Mouse (Mus musculus): ENCODE measurements around the gene Csmd2. TPM values are rescaled to one million over a fixed set of nuclear protein-coding genes. Genes with fewer than 3 reads are reported as not detected.

Csmd2 gene
- total RNA-seq, 1 experiment = 0.80 TPM

DNA sequence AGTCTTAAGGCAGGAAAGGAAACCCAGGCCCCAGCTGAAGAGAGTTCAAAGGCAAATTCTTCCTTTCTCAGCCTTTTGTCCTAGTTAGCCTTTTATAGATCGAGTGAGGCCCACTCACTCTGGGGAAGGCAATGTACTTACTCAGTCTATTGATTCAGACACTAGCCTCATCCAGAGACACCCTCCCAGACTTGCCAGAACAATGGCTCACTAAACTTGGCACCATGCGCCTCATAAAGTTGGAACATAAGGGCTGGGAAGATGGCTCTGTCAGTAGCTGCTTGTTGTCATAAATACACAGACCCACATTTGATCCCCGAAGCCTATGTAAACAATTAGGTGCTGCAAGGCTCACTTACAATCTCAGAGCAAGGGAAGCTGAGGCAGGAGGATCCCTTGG is 104.3 kb downstream of the Csmd2 start:
- no peak for DNase-seq (ENCODE audit: low read depth, low spot score)
- in situ Hi-C loops (cut with MboI; ENCODE audit: low sequenced_read_pairs in 2 of 2, unreplicated experiment in 2 of 2) = no loop called here
- Histone ChIP-seq H3K4me1 (ENCODE audit: control insufficient read depth in 2 of 2, insufficient read depth in 2 of 2, low read length in 2 of 2, poor library complexity in 1 of 2) (no peaks in the 10 kb centered on the region), H3K4me3 (ENCODE audit: insufficient read depth in 1 of 2, low read depth in 1 of 2, low read length in 2 of 2, poor library complexity in 1 of 2, severe bottlenecking in 1 of 2) (no peak overlapping the region), H3K9me3 (ENCODE audit: control insufficient read depth, insufficient read depth, low read depth, low read length) (no peaks in the 10 kb centered on the region), H3K27ac (ENCODE audit: insufficient read depth, low read depth, low read length, poor library complexity, severe bottlenecking) (no peak overlapping the region), H3K36me3 (ENCODE audit: control insufficient read depth, insufficient read depth, low read length, poor library complexity, severe bottlenecking) (no peaks in the 10 kb centered on the region), H3K9ac (ENCODE audit: insufficient read depth, low read depth, low read length, poor library complexity, severe bottlenecking) (no peak overlapping the region)
- no peak for TF ChIP-seq CHD2 (IDR thresholded peaks at IDR 0.05; ENCODE audit: low read depth, low read length)
- TF ChIP-seq ZC3H11A (IDR thresholded peaks at IDR 0.05; ENCODE audit: borderline replicate concordance, low read depth, low read length) = no peak
- no peak for TF ChIP-seq MAFK (IDR thresholded peaks at IDR 0.05; ENCODE audit: insufficient read depth, low read depth, low read length)
- no peak for TF ChIP-seq HCFC1 (IDR thresholded peaks at IDR 0.05; ENCODE audit: borderline replicate concordance, insufficient read depth, low read length)
- no peak for TF ChIP-seq ZNF384 (IDR thresholded peaks at IDR 0.05; ENCODE audit: low read depth, low read length)

DNA sequence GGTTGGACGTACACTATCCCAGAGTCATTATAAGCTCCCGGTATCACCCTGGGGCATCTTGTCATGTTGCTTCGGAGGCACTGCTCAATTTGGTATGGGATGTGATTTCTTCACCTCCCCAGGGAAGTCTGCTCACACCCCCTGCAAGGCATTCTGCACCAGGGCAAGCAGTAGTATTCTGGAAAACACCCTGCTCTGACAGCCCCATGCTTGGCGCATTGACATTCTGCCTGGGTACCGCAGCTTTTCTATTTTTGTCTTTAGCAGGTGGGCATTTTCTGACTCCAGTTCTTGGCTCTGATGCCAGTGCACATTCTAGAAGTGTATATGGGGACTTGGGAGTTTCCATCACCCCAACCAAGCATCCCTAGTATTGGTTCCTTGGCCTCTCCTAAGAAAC is 111.9 kb downstream of the Csmd2 start:
- H3K9ac ChIP-seq (ENCODE audit: insufficient read depth, low read depth, low read length, poor library complexity, severe bottlenecking) = no peak overlapping the region
- H3K27ac ChIP-seq (ENCODE audit: insufficient read depth, low read depth, low read length, poor library complexity, severe bottlenecking) = no peak overlapping the region
- no peaks in the 10 kb centered on the region for H3K9me3 ChIP-seq (ENCODE audit: control insufficient read depth, insufficient read depth, low read depth, low read length)
- no peak for DNase-seq (ENCODE audit: low read depth, low spot score)
- H3K4me3 ChIP-seq (ENCODE audit: insufficient read depth in 1 of 2, low read depth in 1 of 2, low read length in 2 of 2, poor library complexity in 1 of 2, severe bottlenecking in 1 of 2) = no peak overlapping the region
- TF ChIP-seq CHD2 (IDR thresholded peaks at IDR 0.05; ENCODE audit: low read depth, low read length) (no peak), ZC3H11A (IDR thresholded peaks at IDR 0.05; ENCODE audit: borderline replicate concordance, low read depth, low read length) (no peak), MAFK (IDR thresholded peaks at IDR 0.05; ENCODE audit: insufficient read depth, low read depth, low read length) (no peak), ZNF384 (IDR thresholded peaks at IDR 0.05; ENCODE audit: low read depth, low read length) (no peak)
- H3K36me3 ChIP-seq (ENCODE audit: control insufficient read depth, insufficient read depth, low read length, poor library complexity, severe bottlenecking) = no peaks in the 10 kb centered on the region
- in situ Hi-C loops (cut with MboI; ENCODE audit: low sequenced_read_pairs in 2 of 2, unreplicated experiment in 2 of 2) = no loop called here
- no peaks in the 10 kb centered on the region for H3K4me1 ChIP-seq (ENCODE audit: control insufficient read depth in 2 of 2, insufficient read depth in 2 of 2, low read length in 2 of 2, poor library complexity in 1 of 2)

DNA sequence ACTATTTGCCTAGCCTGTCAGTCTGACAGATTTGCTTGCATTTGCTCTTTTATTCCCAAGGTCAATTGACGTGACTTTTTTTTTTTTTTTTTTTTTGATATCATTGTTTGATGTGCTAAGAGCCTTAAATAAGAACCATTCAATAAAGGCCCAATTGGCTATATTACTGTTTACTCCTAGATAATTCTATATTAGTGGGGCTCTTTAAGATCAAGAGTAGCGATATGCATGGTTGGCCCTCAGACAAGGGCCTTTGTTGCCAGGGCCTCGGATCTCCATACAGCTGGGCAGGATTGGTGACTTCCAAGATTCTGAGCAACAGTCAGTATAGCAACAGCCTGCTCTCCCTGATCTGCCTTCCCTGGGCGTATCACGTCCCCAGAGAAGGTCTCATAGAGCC is 112.9 kb downstream of the Csmd2 start:
- no peak for TF ChIP-seq CHD2 (IDR thresholded peaks at IDR 0.05; ENCODE audit: low read depth, low read length)
- Histone ChIP-seq H3K27ac (ENCODE audit: insufficient read depth, low read depth, low read length, poor library complexity, severe bottlenecking) (no peak overlapping the region), H3K4me3 (ENCODE audit: insufficient read depth in 1 of 2, low read depth in 1 of 2, low read length in 2 of 2, poor library complexity in 1 of 2, severe bottlenecking in 1 of 2) (no peak overlapping the region), H3K36me3 (ENCODE audit: control insufficient read depth, insufficient read depth, low read length, poor library complexity, severe bottlenecking) (no peaks in the 10 kb centered on the region), H3K4me1 (ENCODE audit: control insufficient read depth in 2 of 2, insufficient read depth in 2 of 2, low read length in 2 of 2, poor library complexity in 1 of 2) (no peaks in the 10 kb centered on the region), H3K9ac (ENCODE audit: insufficient read depth, low read depth, low read length, poor library complexity, severe bottlenecking) (no peak overlapping the region), H3K9me3 (ENCODE audit: control insufficient read depth, insufficient read depth, low read depth, low read length) (no peaks in the 10 kb centered on the region)
- in situ Hi-C loops (cut with MboI; ENCODE audit: low sequenced_read_pairs in 2 of 2, unreplicated experiment in 2 of 2) = no loop called here
- DNase-seq (ENCODE audit: low read depth, low spot score) = no peak

DNA sequence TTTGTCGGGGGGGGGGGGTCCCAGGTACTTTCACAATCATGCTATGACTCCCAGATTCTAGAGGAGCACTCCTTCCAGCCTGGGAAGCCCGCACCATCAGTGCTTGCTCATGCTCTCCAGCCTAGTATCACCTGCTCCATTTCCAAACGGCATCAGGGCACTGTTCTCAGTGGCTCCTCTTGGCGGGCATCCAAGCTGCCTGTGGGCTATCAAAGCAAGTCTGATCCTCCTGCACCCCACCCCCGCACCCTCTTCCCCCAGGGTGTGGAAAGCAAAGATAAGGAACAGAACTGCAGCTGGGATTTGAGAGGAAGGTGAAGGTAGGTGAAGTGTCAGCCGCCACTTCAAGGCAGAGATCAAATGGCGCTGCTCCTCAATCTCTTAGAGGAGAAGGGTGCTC is 128.7 kb downstream of the Csmd2 start:
- H3K9me3 ChIP-seq (ENCODE audit: control insufficient read depth, insufficient read depth, low read depth, low read length) = no peaks in the 10 kb centered on the region
- no peaks in the 10 kb centered on the region for H3K36me3 ChIP-seq (ENCODE audit: control insufficient read depth, insufficient read depth, low read length, poor library complexity, severe bottlenecking)
- H3K27ac ChIP-seq (ENCODE audit: insufficient read depth, low read depth, low read length, poor library complexity, severe bottlenecking) = no peak overlapping the region
- TF ChIP-seq ZNF384 (IDR thresholded peaks at IDR 0.05; ENCODE audit: low read depth, low read length) (no peak), MAFK (IDR thresholded peaks at IDR 0.05; ENCODE audit: insufficient read depth, low read depth, low read length) (no peak), CHD2 (IDR thresholded peaks at IDR 0.05; ENCODE audit: low read depth, low read length) (no peak), HCFC1 (IDR thresholded peaks at IDR 0.05; ENCODE audit: borderline replicate concordance, insufficient read depth, low read length) (no peak), ZC3H11A (IDR thresholded peaks at IDR 0.05; ENCODE audit: borderline replicate concordance, low read depth, low read length) (no peak)
- no peak overlapping the region for H3K4me3 ChIP-seq (ENCODE audit: insufficient read depth in 1 of 2, low read depth in 1 of 2, low read length in 2 of 2, poor library complexity in 1 of 2, severe bottlenecking in 1 of 2)
- DNase-seq (ENCODE audit: low read depth, low spot score) = no peak
- H3K4me1 ChIP-seq (ENCODE audit: control insufficient read depth in 2 of 2, insufficient read depth in 2 of 2, low read length in 2 of 2, poor library complexity in 1 of 2) = no peaks in the 10 kb centered on the region
- H3K9ac ChIP-seq (ENCODE audit: insufficient read depth, low read depth, low read length, poor library complexity, severe bottlenecking) = no peak overlapping the region
- in situ Hi-C loops (cut with MboI; ENCODE audit: low sequenced_read_pairs in 2 of 2, unreplicated experiment in 2 of 2) = no loop called here

DNA sequence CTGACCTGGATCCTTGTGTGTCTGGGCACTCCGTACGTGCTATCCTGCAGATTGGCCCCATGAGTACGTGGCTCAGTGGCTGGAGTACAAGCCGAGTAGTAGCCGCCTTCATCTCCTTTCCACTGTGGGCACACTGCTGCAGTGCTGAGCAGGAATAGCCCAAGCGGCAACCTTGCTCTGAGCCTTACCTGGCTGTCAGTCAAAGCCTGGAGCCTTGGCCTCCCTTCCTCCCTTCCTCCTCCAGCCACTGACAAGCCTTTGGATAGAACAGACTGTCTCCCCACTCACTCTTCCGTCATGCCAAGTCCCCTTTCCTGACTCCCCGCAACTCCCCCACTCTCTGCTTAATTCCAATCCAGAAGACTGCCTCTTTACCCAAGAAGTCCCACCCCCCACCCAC is 135.6 kb downstream of the Csmd2 start:
- H3K27ac ChIP-seq (ENCODE audit: insufficient read depth, low read depth, low read length, poor library complexity, severe bottlenecking) = no peak overlapping the region
- H3K36me3 ChIP-seq (ENCODE audit: control insufficient read depth, insufficient read depth, low read length, poor library complexity, severe bottlenecking) = no peaks in the 10 kb centered on the region
- H3K9ac ChIP-seq (ENCODE audit: insufficient read depth, low read depth, low read length, poor library complexity, severe bottlenecking) = no peak overlapping the region
- no peak for DNase-seq (ENCODE audit: low read depth, low spot score)
- H3K4me3 ChIP-seq (ENCODE audit: insufficient read depth in 1 of 2, low read depth in 1 of 2, low read length in 2 of 2, poor library complexity in 1 of 2, severe bottlenecking in 1 of 2) = no peak overlapping the region
- in situ Hi-C loops (cut with MboI; ENCODE audit: low sequenced_read_pairs in 2 of 2, unreplicated experiment in 2 of 2) = no loop called here
- no peak for TF ChIP-seq HCFC1 (IDR thresholded peaks at IDR 0.05; ENCODE audit: borderline replicate concordance, insufficient read depth, low read length)
- TF ChIP-seq CHD2 (IDR thresholded peaks at IDR 0.05; ENCODE audit: low read depth, low read length) = no peak
- no peak for TF ChIP-seq MAFK (IDR thresholded peaks at IDR 0.05; ENCODE audit: insufficient read depth, low read depth, low read length)
- no peak for TF ChIP-seq ZNF384 (IDR thresholded peaks at IDR 0.05; ENCODE audit: low read depth, low read length)
- no peak for TF ChIP-seq ZC3H11A (IDR thresholded peaks at IDR 0.05; ENCODE audit: borderline replicate concordance, low read depth, low read length)
- peaks cover 0 to 10% of the 10 kb centered on the region in 2 experiments; a peak in 2 of 4 replicates for H3K4me1 ChIP-seq (ENCODE audit: control insufficient read depth in 2 of 2, insufficient read depth in 2 of 2, low read length in 2 of 2, poor library complexity in 1 of 2)
- H3K9me3 ChIP-seq (ENCODE audit: control insufficient read depth, insufficient read depth, low read depth, low read length) = no peaks in the 10 kb centered on the region
